Mouse (Mus musculus) left cerebral cortex, postnatal 25 days (tissue): ENCODE results near the gene Myh13. TPM values are rescaled to one million over a fixed set of nuclear protein-coding genes. Genes with fewer than 3 reads are reported as not detected.

Experiments used
- DNase-seq, 2 experiments: peaks; one replicate each; pipeline ENCODE4 v3.0.0; 2022; ENCODE audit warnings: low spot score in 2 of 2, mixed read lengths in 1 of 2
- intact Hi-C: fragments of 180-260 bp; cut with DNase I; formaldehyde crosslinking; loops from one replicate; pipeline ENCODE4 v1.15.1; 2025
- total RNA-seq, 2 experiments: library from RNA; stranded (reverse); gene quantifications; 2 replicates each; pipeline ENCODE4 v1.2.3; 2021

The Myh13 gene
- total RNA-seq, 2 experiments from 2014 or later: 0.16 to 0.23 TPM

- intact Hi-C loops: no loop called here
- no peak for DNase-seq
Observed at GRCm38 (mm10) chr11:67381833-67382232, 60.4 kb downstream of the Myh13 start.

GRCm38 (mm10) chr11:67384653-67385052 is 63.2 kb downstream of the Myh13 start:
- no peak for DNase-seq
- intact Hi-C loops: no loop called here

GRCm38 (mm10) chr11:67386815-67387415 is 65.5 kb downstream of the Myh13 start:
- no peak for DNase-seq
- intact Hi-C loops: no loop called here

- intact Hi-C loops: no loop called here
Observed at GRCm38 (mm10) chr11:67390679-67391384, 69.4 kb downstream of the Myh13 start.

GRCm38 (mm10) chr11:67392369-67392768 is 70.9 kb downstream of the Myh13 start:
- DNase-seq: no peak
- intact Hi-C loops: no loop called here

More at GRCm38 (mm10) chr11:67390679-67391384, 69.4 kb downstream of the Myh13 start:
- DNase-seq: no peak

- intact Hi-C loops: no loop called here
- no peak for DNase-seq
Observed at GRCm38 (mm10) chr11:67400956-67401355, 79.5 kb downstream of the Myh13 start.

- DNase-seq: peak in 1 of 2 experiments; percentile 76
- intact Hi-C loops: no loop called here
Observed at GRCm38 (mm10) chr11:67414346-67414940, 93.0 kb downstream of the Myh13 start.

Other genes with a start within 250 kb of the Myh13 start
- 1 to 10 TPM; 3.8 to 4.5 TPM for gene Myh3, start 243.4 kb upstream of the Myh13 start, total RNA-seq
- under 1 TPM; 0.50 to 0.57 TPM for gene Myh2, start 150.6 kb upstream of the Myh13 start, total RNA-seq
- under 1 TPM; 0.09 to 0.25 TPM for gene Myh1, start 121.6 kb upstream of the Myh13 start, total RNA-seq
- gene Myh4, start 83.6 kb upstream of the Myh13 start, total RNA-seq: under 1 TPM; 0.21 to 0.25 TPM
- gene Myh8, start 44.5 kb upstream of the Myh13 start, total RNA-seq: under 1 TPM; 0.44 to 0.48 TPM
- gene Gas7, start 133.8 kb downstream of the Myh13 start, total RNA-seq: 100 to 1,000 TPM; 544 to 566 TPM